Mouse (Mus musculus): ENCODE measurements around the gene Pnpla7.

Pnpla7 gene

GRCm38 (mm10) chr2:25078967-25079366 lies 103.1 kb downstream of the Pnpla7 start:
- DNase-seq: no peak

- DNase-seq: no peak
These were observed 104.2 kb downstream of the Pnpla7 start, which contains the start of gene Entpd8 for GRCm38 (mm10) chr2:25080076-25080475. Gene Entpd8 (plus strand): TSS chr2:25080304.

DNA sequence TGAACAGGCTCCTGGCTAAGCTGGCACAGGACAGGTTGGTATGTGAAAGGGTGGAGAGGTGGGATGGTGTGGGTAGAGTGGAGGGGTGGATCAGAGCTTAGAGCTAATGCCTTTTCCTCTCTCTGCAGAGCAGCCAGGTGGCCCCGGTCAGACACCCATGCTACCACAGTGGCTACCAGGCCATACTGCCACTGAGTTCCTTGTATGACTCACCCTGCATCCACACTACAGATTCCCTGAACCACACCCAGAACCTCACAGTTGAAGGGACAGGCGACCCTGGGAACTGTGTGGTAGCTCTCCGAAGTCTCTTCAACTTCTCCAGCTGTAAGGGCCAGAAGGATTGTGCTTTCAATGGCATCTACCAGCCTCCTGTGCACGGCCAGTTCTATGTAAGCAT lies 107.9 kb downstream of the Pnpla7 start:
- DNase-seq: no peak

GRCm38 (mm10) chr2:25085571-25085970 lies 109.7 kb downstream of the Pnpla7 start:
- DNase-seq: no peak

- no peak for DNase-seq
These were observed 112.0 kb downstream of the Pnpla7 start for GRCm38 (mm10) chr2:25087842-25088241.

DNA sequence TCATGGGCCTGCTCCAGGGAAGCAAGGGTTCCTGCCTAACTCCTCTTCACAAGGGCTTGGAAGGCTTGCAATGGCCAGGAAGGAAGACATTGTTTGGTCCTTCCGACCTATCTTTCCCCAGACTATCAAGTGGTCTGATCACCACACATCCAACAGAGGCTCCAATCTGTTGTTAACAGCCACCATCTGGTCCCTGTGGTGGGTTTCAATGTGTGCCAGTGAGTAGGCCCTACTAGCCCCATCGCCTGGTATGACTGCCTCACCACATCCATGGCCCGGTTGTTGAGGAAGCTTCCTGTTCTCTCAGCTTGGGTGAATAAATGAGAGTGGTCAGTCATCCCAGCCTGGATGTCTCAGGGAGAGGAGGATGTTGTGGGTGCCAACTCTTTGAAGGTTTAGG lies 112.8 kb downstream of the Pnpla7 start:
- DNase-seq: no peak

DNA sequence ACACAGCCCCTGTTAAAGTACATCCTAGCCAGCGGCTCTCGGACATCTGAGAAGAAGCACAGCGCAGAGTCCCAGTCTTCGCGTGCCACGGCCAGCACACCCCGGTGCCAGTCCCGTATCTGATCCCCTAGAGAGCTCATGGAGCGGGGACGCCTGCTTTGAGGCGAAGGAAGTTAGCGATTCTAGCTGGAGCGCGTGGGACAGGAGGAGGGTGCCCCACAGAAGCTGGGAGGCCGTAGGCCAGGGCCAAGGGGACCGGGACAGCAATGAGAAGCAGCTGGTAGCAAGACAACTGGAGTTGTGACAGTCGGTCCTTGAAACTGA lies 118.9 kb downstream of the Pnpla7 start:
- DNase-seq: no peak

DNA sequence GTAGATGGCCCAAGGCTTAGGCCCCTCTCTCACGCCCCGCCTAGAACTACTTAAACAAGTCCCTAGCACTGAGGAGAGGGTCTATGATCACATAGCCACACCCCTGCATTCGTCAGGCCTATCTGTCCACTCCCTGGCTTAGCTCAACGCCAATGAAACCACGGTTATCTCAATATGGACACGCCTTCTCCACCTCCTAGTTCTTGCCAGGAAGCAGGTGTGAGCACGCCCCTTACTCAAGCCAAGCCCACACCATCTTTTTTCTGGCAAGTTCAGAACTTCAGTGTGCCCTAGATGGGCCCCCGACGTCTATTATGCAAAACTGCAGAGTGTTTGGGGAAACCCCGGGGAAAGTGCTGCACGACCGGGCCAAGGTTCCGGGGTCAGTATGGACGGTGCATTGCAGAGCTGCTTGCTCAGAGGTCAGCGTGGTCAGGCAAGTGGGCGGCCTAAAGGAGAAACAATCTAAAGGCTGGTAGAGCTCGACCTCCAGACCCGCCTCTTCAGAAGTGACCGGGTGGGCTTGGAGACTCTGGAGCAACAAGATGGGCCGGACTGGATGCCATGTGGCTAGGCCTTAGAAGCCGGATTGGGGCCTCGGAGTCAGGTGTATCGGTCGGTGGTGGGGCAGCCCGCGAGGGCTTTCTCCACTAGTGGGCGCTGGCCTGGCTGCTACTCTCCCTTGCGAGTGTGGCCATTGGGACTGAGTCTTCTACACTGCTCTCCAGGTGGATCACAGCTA lies 119.4 kb downstream of the Pnpla7 start, which contains the start of gene Noxa1:
Noxa1 (minus strand) TSS at position 41 of the 742 bp plus-strand sequence.
- DNase-seq: no peak

DNA sequence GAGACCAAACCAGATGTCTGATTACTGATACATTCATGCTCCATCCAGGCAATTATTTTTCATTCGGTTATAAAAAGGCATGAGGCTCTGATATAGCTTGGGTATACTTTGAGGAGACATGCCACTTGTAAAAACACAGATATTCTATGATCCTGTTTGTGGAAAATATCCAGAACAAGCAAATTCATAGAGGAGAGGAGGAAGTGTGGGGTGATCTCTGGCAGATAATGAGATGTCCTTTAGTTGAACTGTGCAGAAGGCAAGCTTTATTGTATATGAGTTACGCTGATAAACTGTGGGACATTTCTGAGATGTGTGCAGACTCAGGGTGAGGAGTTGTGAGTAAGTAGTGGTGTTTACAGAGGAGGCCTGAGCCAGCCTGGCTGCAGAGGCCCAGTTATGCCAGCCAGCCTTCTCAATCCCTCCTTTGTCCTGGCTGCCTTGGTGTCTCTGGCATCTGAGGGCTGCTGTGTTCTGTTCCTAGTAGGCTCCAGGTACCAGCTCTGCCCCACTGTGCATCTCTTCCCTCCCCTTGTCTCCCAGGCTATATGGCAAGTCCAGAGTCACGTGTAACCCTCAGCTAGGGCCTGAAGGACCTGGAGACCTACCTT lies 122.3 kb downstream of the Pnpla7 start:
- no peak for DNase-seq

DNA sequence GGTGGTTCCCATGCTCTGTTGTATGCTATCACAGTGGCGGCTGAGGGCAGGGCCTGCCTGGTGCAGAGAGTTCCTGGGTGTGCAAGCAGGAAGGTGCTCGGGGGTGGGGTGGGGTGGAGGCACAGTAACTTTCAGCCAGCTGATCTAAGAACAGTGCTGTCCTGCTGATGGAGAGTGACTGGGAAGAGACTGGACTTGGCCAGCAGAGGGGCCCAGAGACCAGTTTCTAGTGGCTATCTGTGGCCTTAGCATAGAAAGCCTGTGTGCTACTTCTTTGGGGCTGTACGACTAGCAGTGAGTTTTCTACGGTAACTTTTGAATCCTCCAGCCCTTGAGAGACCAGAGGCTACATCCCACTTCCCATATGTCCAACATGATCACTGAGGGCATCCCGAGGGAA lies 123.1 kb downstream of the Pnpla7 start:
- DNase-seq: no peak

DNA sequence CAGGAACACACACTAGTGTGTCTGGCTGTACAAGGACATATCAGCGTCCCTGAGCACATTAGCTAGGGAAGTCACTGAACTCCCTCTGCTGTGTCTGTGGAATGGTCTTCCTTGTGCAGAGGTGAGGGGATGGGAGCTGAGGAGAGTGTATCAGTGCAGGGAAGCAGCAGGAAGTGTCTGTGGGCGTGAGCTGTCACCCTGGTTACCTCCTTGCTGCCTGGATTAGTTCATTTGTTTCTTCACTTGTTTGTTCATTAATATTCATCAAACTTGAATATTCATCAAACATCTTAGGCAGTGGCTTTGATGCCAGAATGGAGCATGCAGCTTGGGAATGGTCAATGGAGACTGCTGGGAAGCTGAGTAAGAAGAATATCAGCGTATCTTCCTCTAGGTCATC lies 123.9 kb downstream of the Pnpla7 start:
- DNase-seq: no peak

Data from heart, adult 11 months (tissue).